Mouse (Mus musculus): ENCODE data around the gene Dna2.

Dna2 gene

DNA sequence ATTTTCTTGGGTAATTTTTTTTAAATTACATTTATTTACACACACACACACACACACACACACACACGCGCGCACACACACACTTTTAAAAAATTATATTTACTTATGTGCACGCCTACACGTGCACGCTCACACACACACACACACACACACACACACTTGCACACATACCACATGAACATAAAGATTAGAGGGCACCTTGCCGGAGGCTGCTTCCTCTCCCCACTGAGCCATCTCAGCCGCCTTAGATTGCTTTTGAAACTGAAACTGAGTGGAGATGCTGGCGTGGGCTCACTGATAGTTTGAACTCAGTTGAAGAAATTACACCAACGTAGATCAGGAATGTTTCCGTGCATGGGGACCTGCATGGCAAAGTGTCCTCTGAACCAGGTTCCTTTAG lies 37.2 kb downstream of the Dna2 start:
- no peak for DNase-seq

DNA sequence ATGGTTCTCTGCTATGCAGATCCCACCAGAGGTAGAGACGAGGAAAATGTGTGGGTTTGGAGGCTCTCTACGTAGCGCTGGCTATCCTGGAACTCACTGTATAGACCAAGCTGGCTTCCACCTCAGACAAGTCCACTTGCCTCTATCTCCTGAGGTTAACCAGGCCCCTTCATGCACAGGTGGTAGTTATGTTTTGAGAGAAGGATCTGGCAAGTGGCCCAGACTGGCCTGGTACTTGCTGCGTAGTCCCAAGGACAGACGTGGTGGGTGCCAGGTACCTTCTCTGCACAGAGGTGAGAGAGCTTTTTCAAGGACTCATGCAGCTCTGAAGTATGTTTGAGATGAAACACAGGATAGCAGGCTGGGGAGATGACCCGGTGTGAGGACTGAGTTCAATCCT lies 37.7 kb downstream of the Dna2 start:
- DNase-seq: peak; percentile 24

DNA sequence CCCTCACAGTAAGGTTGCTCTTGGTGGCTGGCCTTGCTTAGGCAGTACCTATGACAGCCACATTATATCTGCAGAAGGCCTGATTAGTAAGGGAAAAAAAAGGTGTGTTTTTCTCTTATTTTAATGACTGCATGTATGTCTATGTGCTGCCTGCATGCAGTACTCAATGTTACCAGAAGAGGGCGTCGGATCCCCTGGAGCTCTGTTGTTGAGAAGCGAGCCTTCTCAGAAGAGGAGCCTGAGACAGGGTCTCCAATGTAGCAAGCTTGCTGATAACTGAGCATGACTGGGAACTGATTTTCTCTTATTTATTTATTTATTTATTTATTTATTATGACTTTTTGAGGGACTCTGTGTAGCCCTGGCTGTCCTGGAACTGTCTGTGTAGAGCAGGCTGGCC lies 40.5 kb downstream of the Dna2 start:
- DNase-seq: no peak

DNA sequence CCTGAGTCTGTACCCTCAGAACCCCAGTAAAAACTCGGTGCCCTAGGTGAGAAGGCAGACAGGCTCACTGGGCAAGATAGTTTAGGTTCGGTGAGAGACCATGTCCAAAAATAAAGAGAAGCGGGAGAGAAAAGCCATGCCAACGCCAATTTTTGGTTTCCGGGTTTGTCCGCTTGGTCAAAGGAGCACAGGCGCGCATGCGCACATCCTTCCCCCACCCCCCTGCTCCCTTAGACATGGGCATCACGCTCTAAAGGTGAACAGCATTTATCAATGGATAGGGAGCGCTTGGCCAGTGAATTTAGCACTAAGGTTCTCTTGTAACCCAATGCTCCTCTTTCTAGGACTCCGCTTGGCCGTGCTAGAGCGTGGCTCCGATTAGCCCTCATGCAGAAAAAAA lies 43.8 kb downstream of the Dna2 start:
- no peak for DNase-seq

DNA sequence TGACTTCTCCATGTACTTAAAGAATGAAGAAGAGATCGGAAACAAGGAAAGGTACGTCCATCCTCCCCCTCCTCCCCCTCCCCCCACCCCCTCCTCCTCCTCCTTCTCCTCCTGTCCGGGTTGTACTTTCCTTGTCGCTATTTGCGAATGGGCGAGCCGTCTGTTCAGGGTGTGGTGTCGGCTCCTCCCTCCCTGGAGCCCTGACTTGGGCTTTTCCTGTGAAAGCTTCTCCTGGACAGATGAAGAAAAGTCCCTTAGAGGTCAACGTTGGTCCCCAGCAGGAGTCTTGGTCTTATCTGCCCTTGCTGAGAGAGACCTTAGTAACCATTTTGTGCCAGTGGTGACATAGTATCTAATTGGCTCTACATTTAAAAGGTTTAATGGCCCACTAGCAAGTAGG lies 47.2 kb downstream of the Dna2 start:
- no peak for DNase-seq

DNA sequence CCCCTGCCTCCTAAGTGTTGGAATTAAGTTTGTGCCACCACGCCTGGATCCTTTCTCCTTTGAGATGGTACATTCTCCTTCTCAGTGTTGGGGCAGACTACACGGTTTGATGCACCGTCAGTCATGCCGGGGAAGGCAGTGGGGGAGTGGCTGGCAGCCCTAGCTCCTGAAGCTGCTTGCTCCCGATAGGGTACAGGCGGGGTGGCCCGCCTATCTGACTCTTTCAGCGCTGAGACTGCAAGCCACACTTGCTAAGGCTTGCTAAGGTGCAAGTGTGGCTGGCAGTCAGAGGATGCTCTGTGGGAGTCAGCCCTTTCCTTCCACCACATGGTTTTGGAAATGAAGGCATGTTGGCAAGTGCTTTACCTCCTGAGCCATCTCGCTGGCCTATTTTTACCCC lies 53.8 kb downstream of the Dna2 start:
- no peak for DNase-seq

DNA sequence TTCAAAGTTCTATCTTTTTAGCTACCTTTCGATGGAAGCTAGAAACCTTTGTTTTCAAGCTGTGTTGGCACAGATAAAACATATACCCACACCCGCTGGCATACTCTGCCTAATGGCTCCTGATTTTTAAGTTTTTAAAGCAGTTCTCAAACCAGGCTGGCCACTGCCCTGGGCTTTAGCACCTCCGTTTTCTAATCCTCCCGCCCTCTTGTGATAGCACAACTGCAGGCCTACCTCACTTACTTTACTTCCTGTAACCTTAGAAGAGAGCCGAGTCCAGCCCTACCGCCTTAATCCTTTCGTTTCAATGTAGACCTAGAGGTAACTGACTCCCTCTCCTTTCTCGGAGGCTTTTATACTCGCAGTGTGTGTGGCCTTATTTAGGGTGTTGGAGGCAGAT lies 56.4 kb downstream of the Dna2 start:
- no peak for DNase-seq

DNA sequence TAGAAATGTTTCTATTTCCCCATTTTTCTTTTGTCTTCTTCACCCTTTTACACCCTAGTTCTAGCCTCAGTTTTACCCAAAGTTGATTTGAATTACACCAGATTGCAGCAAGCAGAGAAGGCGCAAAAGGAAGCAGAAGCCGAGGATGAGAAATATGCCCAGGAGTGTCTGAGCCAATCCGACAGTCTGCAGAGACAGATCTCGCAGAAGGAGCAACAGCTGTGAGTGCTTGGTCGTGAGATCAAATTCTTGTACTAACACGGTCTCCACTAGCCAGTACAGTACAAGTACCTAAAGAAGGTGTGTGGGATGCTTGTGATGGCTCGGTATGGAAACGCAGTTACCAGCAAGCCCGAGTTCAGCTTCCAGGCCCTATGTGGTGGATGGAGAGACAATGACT lies 57.7 kb downstream of the Dna2 start:
- DNase-seq: no peak

DNA sequence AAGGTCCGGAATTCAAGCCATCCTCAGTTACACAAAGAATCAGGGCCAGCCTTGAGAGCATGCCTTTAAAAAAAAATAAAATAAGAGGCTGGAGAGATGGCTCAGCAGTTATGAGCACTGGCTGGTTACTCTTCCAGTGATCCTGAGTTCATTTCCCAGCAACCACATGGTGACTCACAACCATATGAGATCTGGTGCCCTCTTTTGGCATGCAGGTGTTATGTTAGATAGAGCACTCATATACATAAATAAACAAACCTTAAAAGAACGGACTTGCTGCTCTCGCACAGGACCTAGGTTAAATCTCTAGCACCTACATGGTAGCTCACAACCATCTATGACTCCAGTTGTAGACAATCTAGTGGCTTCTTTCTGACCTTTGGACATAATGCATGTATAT lies 61.4 kb downstream of the Dna2 start:
- no peak for DNase-seq

DNA sequence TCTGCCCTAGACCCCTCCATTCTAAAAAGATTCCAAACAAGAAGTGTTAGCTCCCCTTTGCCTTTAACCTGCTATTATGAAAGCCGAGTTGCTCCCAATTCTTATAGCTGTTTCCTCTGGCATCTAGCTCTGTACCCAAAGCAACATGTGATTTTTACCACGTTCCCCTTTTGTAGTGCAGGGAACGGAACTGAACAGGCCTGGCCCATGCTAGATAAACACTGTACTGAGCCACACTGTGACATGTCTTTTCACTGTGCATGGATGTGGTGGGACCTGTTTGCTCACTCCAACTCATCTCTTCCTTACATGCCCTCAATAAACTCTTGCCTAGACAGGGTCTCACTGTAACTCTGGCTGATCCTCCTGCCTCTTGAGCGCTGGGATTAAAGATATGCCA lies 63.4 kb downstream of the Dna2 start:
- no peak for DNase-seq

DNA sequence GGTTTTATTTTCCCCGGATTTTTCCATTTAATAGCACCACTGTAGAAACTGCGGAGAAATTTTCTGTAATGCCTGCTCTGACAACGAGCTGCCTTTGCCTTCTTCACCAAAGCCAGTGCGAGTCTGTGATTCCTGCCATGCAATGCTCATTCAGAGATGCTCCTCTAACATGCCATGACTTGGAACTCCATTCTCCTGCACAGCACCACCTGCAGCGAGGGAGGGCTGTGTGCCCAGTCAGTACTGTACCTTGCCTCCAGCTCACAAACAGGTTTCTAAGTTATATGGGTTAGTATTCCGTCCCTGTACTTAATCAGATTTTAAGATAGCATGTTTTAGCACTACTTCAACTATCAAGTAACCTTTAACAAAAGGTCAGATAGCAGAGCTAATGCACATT lies 64.7 kb downstream of the Dna2 start:
- DNase-seq: no peak

DNA sequence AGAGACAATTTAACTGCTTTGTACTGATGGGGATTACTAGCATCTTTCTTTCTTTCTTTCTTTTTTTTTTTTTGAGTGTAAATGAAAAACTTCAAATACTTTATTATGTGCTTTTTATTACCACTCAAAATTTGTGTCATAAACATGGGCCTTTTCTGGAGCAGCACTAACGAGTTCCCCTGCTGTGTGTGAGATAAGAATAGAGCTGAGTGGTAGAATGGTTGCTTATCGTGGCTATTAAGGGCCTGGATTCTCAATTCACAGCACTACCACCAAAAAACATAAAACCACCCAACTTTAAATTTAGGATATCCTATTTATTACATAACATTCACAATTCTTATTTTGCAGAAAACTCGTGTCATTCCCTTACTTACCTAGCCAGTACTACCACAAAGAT lies 66.7 kb downstream of the Dna2 start:
- DNase-seq: no peak

DNA sequence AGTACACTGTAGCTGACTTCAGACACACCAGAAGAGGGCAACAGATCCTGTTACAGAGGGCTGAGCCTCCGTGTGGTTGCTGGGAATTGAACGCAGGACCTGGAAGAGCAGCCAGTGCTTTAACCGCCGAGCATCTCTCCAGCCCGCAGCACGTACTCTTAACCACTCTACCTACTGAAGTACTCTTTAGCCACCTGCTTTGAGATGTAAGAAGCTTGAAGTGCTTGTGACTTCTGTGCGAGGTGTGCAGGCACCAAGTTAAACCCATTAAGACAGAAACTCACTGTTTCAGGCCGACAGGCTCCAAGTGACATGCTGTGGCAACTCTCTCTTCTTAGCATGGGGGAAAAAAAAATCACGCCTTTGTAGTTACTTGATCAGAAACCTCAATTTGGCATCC lies 67.3 kb downstream of the Dna2 start:
- no peak for DNase-seq

DNA sequence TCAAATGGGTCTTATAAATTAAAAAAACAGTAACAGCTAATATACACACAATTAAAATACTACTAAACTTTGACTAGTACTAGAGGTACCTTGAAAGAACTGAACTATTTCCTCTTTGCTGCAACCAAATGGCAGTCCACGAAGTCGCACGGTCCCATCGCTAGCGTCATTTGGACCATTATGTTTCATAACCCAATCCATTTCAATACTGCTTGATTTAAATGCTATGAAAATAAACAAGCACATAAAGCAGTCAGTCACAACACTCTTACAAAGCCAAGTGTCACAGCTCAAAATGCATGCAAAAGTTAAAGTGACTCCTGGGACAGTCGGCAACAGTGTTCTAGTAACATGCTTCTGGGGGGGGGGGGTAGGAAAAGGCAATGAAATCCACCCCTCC lies 72.5 kb downstream of the Dna2 start:
- DNase-seq: no peak

DNA sequence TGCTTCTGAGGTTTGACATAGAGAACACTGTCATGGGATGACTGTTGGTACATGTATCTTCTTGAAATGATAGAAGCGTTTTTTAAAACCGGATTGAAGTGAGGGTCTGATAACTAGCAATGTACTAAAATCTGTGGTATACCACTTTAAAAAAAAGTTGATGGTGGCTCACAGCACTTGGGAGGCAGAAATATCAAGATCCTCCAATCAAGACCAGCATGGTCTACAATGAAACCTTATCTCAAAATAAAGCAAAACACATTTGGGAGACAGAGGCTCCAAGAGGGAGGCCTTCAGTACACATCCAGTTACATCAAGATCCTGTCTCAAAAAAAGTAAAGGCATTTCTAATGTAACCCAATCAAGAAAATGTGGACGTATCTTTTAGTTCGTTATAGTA lies 74.9 kb downstream of the Dna2 start:
- no peak for DNase-seq

DNA sequence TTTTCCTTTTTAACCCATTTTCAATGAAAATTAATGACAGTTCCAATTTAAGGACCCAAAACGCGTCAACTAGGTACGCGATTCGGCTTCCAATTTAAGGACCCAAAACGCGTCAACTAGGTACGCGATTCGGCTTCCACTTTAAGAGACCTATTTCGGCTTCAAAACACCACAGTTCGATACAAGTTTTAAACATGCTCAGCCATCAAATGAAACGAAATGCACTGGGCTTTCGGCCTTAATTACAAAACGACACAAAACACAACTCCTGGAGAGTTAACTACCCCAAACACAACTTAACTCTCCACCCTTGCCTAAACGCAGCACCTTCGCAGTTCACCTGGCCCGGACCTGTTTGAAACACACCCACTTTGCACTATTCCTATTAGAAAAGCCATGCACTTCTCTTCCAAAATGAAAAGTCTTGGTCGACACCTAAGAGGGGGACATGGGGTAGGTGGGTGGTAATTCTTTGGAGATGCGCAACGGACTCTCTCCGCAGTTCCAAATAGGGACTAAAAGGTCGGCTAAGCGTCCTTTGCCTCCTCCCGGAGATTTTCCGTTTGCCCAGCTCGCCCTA lies 75.8 kb downstream of the Dna2 start:
- no peak for DNase-seq

DNA sequence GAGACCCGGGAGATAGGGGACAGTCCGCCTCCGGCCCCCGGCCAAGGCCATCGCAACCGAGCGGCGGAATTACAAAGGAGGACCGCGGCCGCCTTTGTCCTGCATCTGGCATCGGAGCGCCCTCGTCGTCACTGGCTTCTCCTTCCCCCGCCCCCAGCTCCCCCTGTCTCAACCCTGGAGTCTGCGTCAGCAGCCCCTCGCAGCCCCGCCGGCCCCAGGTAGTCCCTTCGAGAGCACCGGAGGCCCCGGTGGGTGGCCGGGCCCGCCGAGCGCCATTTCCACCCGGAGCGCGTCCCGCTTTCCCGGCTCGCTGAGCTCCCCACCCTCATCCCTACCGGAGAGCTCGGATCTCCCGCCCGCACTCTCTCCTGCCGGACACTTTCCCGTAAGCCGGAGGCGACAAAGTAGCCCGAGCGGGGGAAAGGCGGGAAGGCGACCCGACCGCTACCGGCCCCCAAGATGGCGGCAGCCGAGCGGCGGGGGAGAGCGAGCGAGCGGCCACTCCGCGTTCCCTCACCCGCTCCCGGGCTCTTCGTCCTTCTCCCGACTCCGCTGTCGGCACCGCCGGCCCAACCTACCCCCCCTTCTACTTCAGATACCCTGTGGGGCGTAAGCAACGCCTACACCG lies 76.4 kb downstream of the Dna2 start:
- DNase-seq: peak; percentile 60
